Mouse (Mus musculus) myocyte (in vitro differentiated cells): Measurements from ENCODE around the gene Adcy7. TPM values are rescaled to one million over a fixed set of nuclear protein-coding genes. Genes with fewer than 3 reads are reported as not detected.

Experiments
- H3K27me3 ChIP-seq: one replicate; pipeline ENCODE4 v1.6.1; 2011; ENCODE audit not compliant: control insufficient read depth, insufficient read depth, insufficient read length
- H3K36me3 ChIP-seq: one replicate; pipeline ENCODE4 v1.6.1; 2011; ENCODE audit not compliant: control insufficient read depth, insufficient read depth
- H3K4me2 ChIP-seq: one replicate; pipeline ENCODE4 v1.6.1; 2011; ENCODE audit warnings: low read depth, control low read depth
- H3K4me3 ChIP-seq: one replicate; pipeline ENCODE4 v1.5.1; 2011; ENCODE audit warnings: mild to moderate bottlenecking, control low read depth, moderate library complexity
- H3K79me2 ChIP-seq: one replicate; pipeline ENCODE4 v1.6.1; 2011; ENCODE audit not compliant: control insufficient read depth, insufficient read depth
- H3ac ChIP-seq: one replicate; pipeline ENCODE4 v1.6.1; 2011; ENCODE audit not compliant: control insufficient read depth, insufficient read length
- CEBPB ChIP-seq: IDR thresholded peaks from 2 replicates; pipeline ENCODE4 v1.6.1; 2011; ENCODE audit warnings: mild to moderate bottlenecking, moderate library complexity; ENCODE audit not compliant: poor library complexity, insufficient read depth, severe bottlenecking
- E2F4 ChIP-seq: IDR thresholded peaks from one replicate; pipeline ENCODE4 v1.6.1; 2011; ENCODE audit warnings: mild to moderate bottlenecking, control low read depth, moderate library complexity; ENCODE audit not compliant: insufficient read depth
- MAX ChIP-seq: IDR thresholded peaks from one replicate; pipeline ENCODE4 v1.6.1; 2011; ENCODE audit warnings: low read depth, mild to moderate bottlenecking, control low read depth
- MYOD1 ChIP-seq, 3 experiments: IDR thresholded peaks; one replicate each; pipeline ENCODE4 v1.6.1; 2011; ENCODE audit warnings: control low read depth in 2 of 3, low read depth in 2 of 3, mild to moderate bottlenecking in 2 of 3, moderate library complexity in 1 of 3; ENCODE audit not compliant: insufficient read length in 2 of 3, control insufficient read depth in 1 of 3
- MYOG ChIP-seq, 3 experiments: IDR thresholded peaks; one replicate each; pipeline ENCODE4 v1.6.1; 2011; ENCODE audit warnings: control low read depth in 2 of 3, low read depth in 2 of 3, mild to moderate bottlenecking in 2 of 3; ENCODE audit not compliant: insufficient read length in 2 of 3, control insufficient read depth in 1 of 3, insufficient read depth in 1 of 3
- POLR2A ChIP-seq: IDR thresholded peaks from one replicate; pipeline ENCODE4 v1.6.1; 2011; ENCODE audit warnings: low read depth, mild to moderate bottlenecking, control low read depth, moderate library complexity; ENCODE audit not compliant: insufficient read length
- POLR2AphosphoS2 ChIP-seq: IDR thresholded peaks from one replicate; pipeline ENCODE4 v1.6.1; 2011; ENCODE audit warnings: low read depth, control low read depth; ENCODE audit not compliant: insufficient read length
- REST ChIP-seq: IDR thresholded peaks from one replicate; pipeline ENCODE4 v1.6.1; 2011; ENCODE audit warnings: mild to moderate bottlenecking, control low read depth, moderate library complexity; ENCODE audit not compliant: insufficient read depth, insufficient read length
- SRF ChIP-seq: IDR thresholded peaks from one replicate; pipeline ENCODE4 v1.6.1; 2011; ENCODE audit warnings: low read depth; ENCODE audit not compliant: control insufficient read depth, insufficient read length
- TCF12 ChIP-seq: IDR thresholded peaks from one replicate; pipeline ENCODE4 v1.6.1; 2011; ENCODE audit warnings: mild to moderate bottlenecking, control low read depth; ENCODE audit not compliant: poor library complexity, insufficient read depth, severe bottlenecking
- TCF3 ChIP-seq: IDR thresholded peaks from one replicate; pipeline ENCODE4 v1.6.1; 2011; ENCODE audit warnings: low read depth, control low read depth; ENCODE audit not compliant: insufficient read length
- USF1 ChIP-seq: IDR thresholded peaks from one replicate; pipeline ENCODE4 v1.6.1; 2011; ENCODE audit warnings: low read depth, mild to moderate bottlenecking, control low read depth, moderate library complexity
- polyA plus RNA-seq: library from polyadenylated mRNA; unstranded; fragments of >200 nt; fragmentation: generic; extraction: Trizol; gene quantifications from one replicate; pipeline ENCODE4 v1.2.1, GENCODE M21; 2012; ENCODE audit warnings: missing spikeins

Adcy7 gene
- polyA plus RNA-seq, 1 experiment = 72.3 TPM

- H3K4me3 ChIP-seq = no peak overlapping the region
- no peaks in the 10 kb centered on the region for H3K27me3 ChIP-seq
- H3ac ChIP-seq = no peak overlapping the region
- no peak overlapping the region for H3K4me2 ChIP-seq
- no peaks in the 10 kb centered on the region for H3K79me2 ChIP-seq
- TF ChIP-seq POLR2AphosphoS2 (no peak), TCF12 (no peak), POLR2A (no peak), MAX (no peak), SRF (no peak), E2F4 (no peak), TCF3 (no peak), REST (no peak), USF1 (no peak), CEBPB (no peak), MYOG (IDR thresholded peaks at IDR 0.05; ENCODE audit: control insufficient read depth in 1 of 3, insufficient read depth in 1 of 3, insufficient read length in 2 of 3, low read depth in 2 of 3) (no peak), MYOD1 (IDR thresholded peaks at IDR 0.05; ENCODE audit: control insufficient read depth in 1 of 3, insufficient read length in 2 of 3, low read depth in 2 of 3) (no peak)
- no peaks in the 10 kb centered on the region for H3K36me3 ChIP-seq
Observed at GRCm38 (mm10) chr8:88262831-88263635, 9.2 kb upstream of the Adcy7 start.

DNA sequence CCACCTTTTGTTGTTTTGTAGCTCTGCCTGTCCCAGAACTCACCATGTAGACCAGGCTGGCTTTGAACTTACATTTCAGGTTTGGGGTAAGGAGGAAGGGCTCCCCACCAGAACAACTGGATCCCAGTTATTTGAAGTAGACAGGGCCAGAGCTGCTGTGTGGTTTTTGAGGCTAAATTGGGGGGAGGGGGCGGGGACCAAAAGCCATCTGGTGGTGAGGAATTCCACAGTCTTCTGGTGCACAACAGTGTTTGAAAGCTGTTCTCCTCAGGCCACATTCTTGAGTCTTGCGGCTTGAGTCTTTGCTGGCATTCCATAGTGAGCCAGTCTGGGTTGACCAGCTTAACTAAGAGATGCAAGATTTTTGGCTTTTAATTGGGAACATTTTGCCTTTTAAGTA lies 6.7 kb upstream of the Adcy7 start:
- Histone ChIP-seq H3K4me3 (no peak overlapping the region), H3ac (no peak overlapping the region), H3K27me3 (no peaks in the 10 kb centered on the region), H3K36me3 (no peaks in the 10 kb centered on the region), H3K79me2 (no peaks in the 10 kb centered on the region), H3K4me2 (peak overlapping the region; percentile 58)
- TF ChIP-seq REST (no peak), MYOG (IDR thresholded peaks at IDR 0.05; ENCODE audit: control insufficient read depth in 1 of 3, insufficient read depth in 1 of 3, insufficient read length in 2 of 3, low read depth in 2 of 3) (peak in 2 of 3 experiments; percentile 68 to 78), TCF12 (peak; percentile 60), POLR2A (no peak), MAX (no peak), CEBPB (no peak), MYOD1 (IDR thresholded peaks at IDR 0.05; ENCODE audit: control insufficient read depth in 1 of 3, insufficient read length in 2 of 3, low read depth in 2 of 3) (peak in 2 of 3 experiments; percentile 44 to 51), TCF3 (no peak), POLR2AphosphoS2 (no peak), USF1 (no peak)

DNA sequence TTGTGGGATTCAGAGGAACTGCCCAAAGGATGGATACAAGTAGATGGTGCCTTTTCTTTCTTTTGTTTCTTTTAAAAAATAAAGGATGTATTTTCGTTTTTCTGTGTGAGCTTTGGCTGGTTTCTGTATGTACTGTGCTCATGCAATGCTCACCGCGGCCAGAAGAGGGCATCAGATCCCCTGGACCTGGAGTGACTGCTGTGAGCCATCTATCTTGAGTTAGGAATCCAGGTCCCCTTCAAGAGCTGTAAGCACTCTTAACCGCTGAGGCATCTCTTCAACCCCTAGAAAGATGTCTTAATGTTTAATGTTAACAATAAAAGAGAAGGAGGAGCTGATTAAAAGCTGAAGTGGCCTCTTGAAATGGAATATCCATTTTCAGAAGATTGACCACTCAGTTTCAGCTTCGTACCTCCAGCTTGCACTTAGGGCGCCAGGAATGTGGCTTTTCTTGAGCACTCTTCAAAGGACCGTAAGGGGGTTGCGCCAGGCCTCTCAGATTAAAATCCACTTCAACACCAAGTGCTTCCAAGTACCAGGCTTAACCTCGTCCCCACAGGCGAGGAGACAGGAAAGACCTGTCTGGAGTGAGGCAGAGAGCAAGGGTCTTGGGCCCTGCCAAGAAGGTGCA lies 5.9 kb upstream of the Adcy7 start:
- no peak for TF ChIP-seq MYOG (IDR thresholded peaks at IDR 0.05; ENCODE audit: control insufficient read depth in 1 of 3, insufficient read depth in 1 of 3, insufficient read length in 2 of 3, low read depth in 2 of 3)
- TF ChIP-seq E2F4 = no peak
- no peak for TF ChIP-seq USF1
- TF ChIP-seq TCF3 = no peak
- TF ChIP-seq MAX = no peak
- no peak for TF ChIP-seq MYOD1 (IDR thresholded peaks at IDR 0.05; ENCODE audit: control insufficient read depth in 1 of 3, insufficient read length in 2 of 3, low read depth in 2 of 3)
- TF ChIP-seq CEBPB = no peak
- no peak for TF ChIP-seq POLR2A
- TF ChIP-seq TCF12 = no peak
- no peak for TF ChIP-seq REST
- TF ChIP-seq SRF = no peak
- TF ChIP-seq POLR2AphosphoS2 = no peak
- Histone ChIP-seq H3K27me3 (no peaks in the 10 kb centered on the region), H3K36me3 (no peaks in the 10 kb centered on the region), H3ac (no peak overlapping the region), H3K4me3 (no peak overlapping the region), H3K4me2 (peak overlapping the region; percentile 58), H3K79me2 (no peaks in the 10 kb centered on the region)

- H3K27me3 ChIP-seq = no peaks in the 10 kb centered on the region
- H3K36me3 ChIP-seq = no peaks in the 10 kb centered on the region
- no peak overlapping the region for H3K4me3 ChIP-seq
- no peaks in the 10 kb centered on the region for H3K79me2 ChIP-seq
- no peak for TF ChIP-seq POLR2AphosphoS2
- no peak for TF ChIP-seq MAX
- no peak for TF ChIP-seq SRF
- no peak for TF ChIP-seq E2F4
- no peak for TF ChIP-seq REST
- TF ChIP-seq POLR2A = no peak
- H3K4me2 ChIP-seq = no peak overlapping the region
- no peak overlapping the region for H3ac ChIP-seq
Observed at GRCm38 (mm10) chr8:88266801-88267403, 5.3 kb upstream of the Adcy7 start.
